In genomic region chrX:159638500-159639227, GRCm38 (mm10) we compare ENCODE assay signal across 16 mouse cellular contexts. TPM values are rescaled to one million over a fixed set of nuclear protein-coding genes. Genes with fewer than 3 reads are reported as not detected.
DNase-seq lines count a peak whose midpoint lies in the region; ATAC-seq and TF ChIP-seq lines count a peak whose summit lies in the region.
"Had no signal": no experiment of that assay in that cellular context is flagged by ENCODE, and none has a peak within 500 bp of the region (broad histone marks: within the 10 kb centered on the region; RNA-seq: fewer than 3 reads in every experiment).

No protein-coding gene starts in this region.

- TF ChIP-seq CTCF in G1E (IDR thresholded peaks at IDR 0.05; ENCODE audit: low read depth, low read length), result no peak
- TF ChIP-seq CTCF in bone marrow macrophage, adult 2 months (IDR thresholded peaks at IDR 0.05; ENCODE audit: low read depth, low read length), result no peak

- H3K4me1 ChIP-seq in G1E (ENCODE audit: insufficient read depth, low read depth, low read length), result peaks cover 47% of the 10 kb centered on the region
- peaks cover 19% of the 10 kb centered on the region for H3K4me1 ChIP-seq in bone marrow macrophage, adult 2 months (ENCODE audit: control insufficient read depth, insufficient read depth, low read length)
- peaks cover 13% of the 10 kb centered on the region for H3K4me1 ChIP-seq in liver, embryonic 13.5 days (replicated peaks)
- H3K4me1 ChIP-seq in hindbrain, embryonic 10.5 days (replicated peaks), result no peaks in the 10 kb centered on the region
- H3K4me1 ChIP-seq: embryonic facial prominence, embryonic 15.5 days; forebrain, embryonic 13.5 days; heart, embryonic 15.5 days; neural tube, embryonic 13.5 days had no signal

- H3K36me3 ChIP-seq in G1E (replicated peaks), result peaks cover 16% of the 10 kb centered on the region
- no peaks in the 10 kb centered on the region for H3K36me3 ChIP-seq in liver, embryonic 13.5 days
- no peaks in the 10 kb centered on the region for H3K36me3 ChIP-seq in hindbrain, embryonic 10.5 days
- H3K36me3 ChIP-seq: embryonic facial prominence, embryonic 15.5 days; heart, embryonic 15.5 days; neural tube, embryonic 13.5 days had no signal

- no peak overlapping the region for H3K9ac ChIP-seq in liver, embryonic 13.5 days
- H3K9ac ChIP-seq: embryonic facial prominence, embryonic 15.5 days; forebrain, embryonic 13.5 days; heart, embryonic 15.5 days; neural tube, embryonic 13.5 days had no signal

- no peak overlapping the region for H3K4me2 ChIP-seq in liver, embryonic 13.5 days
- H3K4me2 ChIP-seq: embryonic facial prominence, embryonic 15.5 days; forebrain, embryonic 13.5 days; heart, embryonic 15.5 days; neural tube, embryonic 13.5 days had no signal

- H3K27me3 ChIP-seq in G1E (ENCODE audit: insufficient read depth, low read length), result no peaks in the 10 kb centered on the region
- no peaks in the 10 kb centered on the region for H3K27me3 ChIP-seq in liver, embryonic 13.5 days
- peaks cover 16% of the 10 kb centered on the region; the same call in 1 of the 2 replicates for H3K27me3 ChIP-seq in hindbrain, embryonic 10.5 days (ENCODE audit: insufficient read depth, poor library complexity, severe bottlenecking)
- H3K27me3 ChIP-seq: embryonic facial prominence, embryonic 15.5 days; forebrain, embryonic 13.5 days; heart, embryonic 15.5 days had no signal

- H3K27ac ChIP-seq in bone marrow macrophage, adult 2 months (ENCODE audit: insufficient read depth, low read depth, low read length), result peak overlapping the region; percentile 71
- no peak overlapping the region for H3K27ac ChIP-seq in liver, embryonic 13.5 days
- no peak overlapping the region for H3K27ac ChIP-seq in hindbrain, embryonic 10.5 days
- H3K27ac ChIP-seq: embryonic facial prominence, embryonic 15.5 days; forebrain, embryonic 13.5 days; heart, embryonic 15.5 days; neural tube, embryonic 13.5 days had no signal

- no peak for TF ChIP-seq POLR2A in bone marrow macrophage, adult 2 months (IDR thresholded peaks at IDR 0.05; ENCODE audit: borderline replicate concordance, low read depth, low read length)

- H3K9me3 ChIP-seq in G1E (replicated peaks), result no peaks in the 10 kb centered on the region
- H3K9me3 ChIP-seq in liver, embryonic 13.5 days (replicated peaks), result no peaks in the 10 kb centered on the region
- no peaks in the 10 kb centered on the region for H3K9me3 ChIP-seq in hindbrain, embryonic 10.5 days
- H3K9me3 ChIP-seq: embryonic facial prominence, embryonic 15.5 days; forebrain, embryonic 13.5 days; heart, embryonic 15.5 days; neural tube, embryonic 13.5 days had no signal

- 38% methylated on average over 4 of the region's 4 CpGs for WGBS in liver, embryonic 13.5 days (ENCODE audit: insufficient replicate concordance)
- WGBS in hindbrain, embryonic 10.5 days, result 74% methylated on average over 4 of the region's 4 CpGs

- ATAC-seq in G1E (ENCODE audit: extremely low read depth, insufficient number of reproducible peaks, low FRiP score, poor library complexity, severe bottlenecking), result peak; percentile 37
- ATAC-seq in liver, embryonic 13.5 days (ENCODE audit: low read depth), result peak; percentile 54; the same call in 1 of the 2 replicates
- peak; percentile 95 for ATAC-seq in megakaryocyte progenitor cell, adult 5-6 weeks (replicated peaks; ENCODE audit: poor library complexity)
- ATAC-seq: CD4-positive, CD25-positive, alpha-beta regulatory T cell, adult 4 months; forebrain, embryonic 13.5 days; hindbrain, embryonic 16.5 days had no signal

- DNase-seq in G1E (ENCODE audit: low spot score), result no peak
- no peak for DNase-seq in liver, embryonic 13.5 days
- DNase-seq in adrenal gland, postnatal 14 days, result no peak
- no peak for DNase-seq in adrenal gland, adult (ENCODE audit: inconsistent age in 2 of 2, low spot score in 1 of 2)
- no peak for DNase-seq in hindbrain, embryonic 10.5 days (ENCODE audit: low spot score)
- DNase-seq: cerebellum, adult 8-10 months; kidney, adult 9 months; thymus, adult 2 months had no signal

- H3K4me3 ChIP-seq in G1E (ENCODE audit: low read depth, low read length), result no peak overlapping the region; the same call in 1 of the 2 replicates
- no peak overlapping the region for H3K4me3 ChIP-seq in bone marrow macrophage, adult 2 months (ENCODE audit: insufficient read depth, low read length)
- no peak overlapping the region for H3K4me3 ChIP-seq in liver, embryonic 13.5 days (replicated peaks)
- no peak overlapping the region for H3K4me3 ChIP-seq in hindbrain, embryonic 10.5 days
- H3K4me3 ChIP-seq: embryonic facial prominence, embryonic 15.5 days; forebrain, embryonic 13.5 days; heart, embryonic 15.5 days; neural tube, embryonic 13.5 days had no signal

RNA-seq across cellular contexts. Expression of gene Sh3kbp1, which starts 11.6 kb away (rescaled TPM):
- total RNA-seq in G1E (2014; fragmentation: Nextera tagmentation) (231 and 267 TPM in 2 replicates), G1E (2017) (194 and 242 TPM in 2 replicates)
- 13.3 and 13.6 TPM in 2 replicates for polyA plus RNA-seq in G1E (2012)
- polyA plus RNA-seq in bone marrow macrophage, adult 2 months (2012; ENCODE audit: insufficient read depth, insufficient read length, missing spikeins), result 134 and 139 TPM in 2 replicates
- polyA plus RNA-seq in liver, embryonic 13.5 days (2015; fragmentation: Nextera tagmentation; extraction: Ambion mirVana), result 10.7 and 14.3 TPM in 2 replicates
- total RNA-seq in megakaryocyte progenitor cell, adult 5-6 weeks (2015), result 92.6 and 99.8 TPM in 2 replicates
- 105 and 107 TPM in 2 replicates for total RNA-seq in megakaryocyte progenitor cell, adult 5-6 weeks (2017)
- total RNA-seq in adrenal gland, postnatal 14 days (2021), result 52.2 and 54.6 TPM in 2 replicates
- 24.8 and 26.8 TPM in 2 replicates for polyA plus RNA-seq in hindbrain, embryonic 10.5 days (2016; fragmentation: Nextera tagmentation; extraction: Ambion mirVana)

Comparison
In these comparisons a context has a peak if more than half of its experiments do, and no peak if none do; other contexts are left out.
1. ATAC-seq: peak in every context shown above with its lines; median percentile 95 in megakaryocyte progenitor cell, adult 5-6 weeks; 54 in liver, embryonic 13.5 days; 37 in G1E.